Mouse (Mus musculus) Patski (cell line): ENCODE measurements around the gene Igfbp7. TPM values are rescaled to one million over a fixed set of nuclear protein-coding genes. Genes with fewer than 3 reads are reported as not detected.

Source experiments
- ATAC-seq: fragments of 100-300 bp; one replicate; pipeline ENCODE4 v1.8.0; 2021
- CTCF ChIA-PET: fragments of 350-600 bp; sonication (Branson Sonifier 250); formaldehyde crosslinking; loops from one replicate; lab custom pipeline; 2022; ENCODE audit warnings: inconsistent platforms; lab: Charles Lee
- POLR2A ChIA-PET: fragments of 350-600 bp; sonication (Branson Sonifier 250); formaldehyde crosslinking; loops from one replicate; lab custom pipeline; 2022; ENCODE audit warnings: antibody characterized with exemption, inconsistent platforms; lab: Charles Lee
- DNase-seq: peaks from one replicate; pipeline ENCODE4 v3.0.0-alpha.2; 2011; ENCODE audit warnings: low read depth, low spot score
- H3K27me3 ChIP-seq: fragments of 371-371 bp; one replicate; pipeline ENCODE4 v1.5.1; 2021
- CTCF ChIP-seq: fragments of 100-300 bp; IDR thresholded peaks from one replicate; pipeline ENCODE4 v1.5.1; 2021
- in situ Hi-C: fragments of 300-500 bp; cut with MboI; formaldehyde crosslinking; loops from 3 replicates; pipeline ENCODE4 v1.11.1; 2018; ENCODE audit warnings: low pct_unique_long_range_greater_than_20kb, mixed read lengths
- polyA plus RNA-seq: library from polyadenylated mRNA; unstranded; gene quantifications from one replicate; pipeline ENCODE4 v1.2.3, GENCODE M21; 2021

Igfbp7 gene
- polyA plus RNA-seq, 1 experiment from 2014 or later: 1,229 TPM

DNA sequence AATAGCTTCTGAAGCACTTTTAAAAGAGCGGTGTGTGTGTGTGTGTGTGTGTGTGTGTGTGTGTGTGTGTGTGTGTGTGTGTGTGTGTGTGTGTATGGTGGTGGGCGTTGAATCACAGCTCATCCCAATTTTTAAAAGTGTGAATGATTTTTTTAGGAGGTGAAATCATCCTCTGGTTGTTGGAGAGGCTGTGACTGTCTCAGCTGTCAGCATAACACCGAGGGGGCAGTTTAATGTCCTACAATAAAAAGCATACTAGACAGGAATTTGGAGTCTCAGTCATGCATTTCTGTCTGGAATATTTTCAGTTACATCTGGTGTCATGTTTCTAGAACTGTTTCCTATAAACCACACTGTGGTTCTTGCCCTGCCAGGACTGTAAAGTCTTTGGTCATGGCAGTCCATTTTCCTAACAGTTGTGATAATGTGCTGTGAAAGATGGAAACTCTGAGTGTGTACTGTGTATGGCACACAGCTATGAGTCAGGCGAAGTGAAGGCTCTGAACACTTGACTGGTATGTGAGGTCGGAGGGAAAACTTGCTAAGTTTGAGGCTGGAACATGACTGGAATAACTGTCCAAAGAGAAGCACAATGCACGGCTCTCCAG, 106.4 kb downstream of the Igfbp7 start:
- POLR2A ChIA-PET: interaction anchor here (1.8 kb wide), 1 partner anchor 9 kb away, joined by 4 read pairs; no protein-coding TSS in a partner anchor
- CTCF ChIA-PET: interaction anchor here (0.7 to 1.5 kb wide), 3 partner anchors 9 to 21 kb away, joined by 3 to 4 read pairs (median 4); no protein-coding TSS in a partner anchor
- peak; percentile 54 for ATAC-seq

DNA sequence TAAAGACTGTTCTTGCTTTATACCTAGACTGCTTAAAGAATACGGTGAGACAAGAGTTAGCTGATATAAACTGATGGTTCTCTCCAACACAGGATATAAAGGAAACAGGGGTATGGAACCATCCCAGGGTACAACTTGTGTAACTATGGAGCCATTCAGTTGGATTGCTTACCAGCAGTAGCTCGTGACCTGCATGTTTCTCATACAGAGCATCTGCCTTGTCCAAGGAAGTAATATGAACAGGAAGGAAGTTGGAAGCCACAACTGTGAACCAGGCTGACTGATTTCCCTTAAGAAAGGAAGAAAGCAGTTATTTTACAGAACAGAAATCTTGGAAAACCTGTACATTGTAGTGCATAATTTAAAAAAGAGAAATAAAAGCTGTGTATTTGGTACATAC, 108.4 kb downstream of the Igfbp7 start:
- CTCF ChIA-PET: interaction anchor here (0.8 kb wide), 1 partner anchor 25 kb away, joined by 3 read pairs; no protein-coding TSS in a partner anchor

More for the DNA sequence above, 106.4 kb downstream of the Igfbp7 start:
- DNase-seq: peak; percentile 39
- in situ Hi-C loops: no loop called here
- no peaks in the 10 kb centered on the region for H3K27me3 ChIP-seq
- TF ChIP-seq CTCF: no peak

More for the DNA sequence above, 108.4 kb downstream of the Igfbp7 start:
- no peaks in the 10 kb centered on the region for H3K27me3 ChIP-seq
- no peak for DNase-seq
- no peak for ATAC-seq
- in situ Hi-C loops: no loop called here
- POLR2A ChIA-PET: no interaction called here
- no peak for TF ChIP-seq CTCF

Other genes starting within 250 kb of the Igfbp7 start
- gene Spink2, start 196.6 kb downstream of the Igfbp7 start, polyA plus RNA-seq: not detected
- gene Rest, start 142.6 kb downstream of the Igfbp7 start, polyA plus RNA-seq: 25.7 TPM
- gene Noa1, start 98.0 kb downstream of the Igfbp7 start, polyA plus RNA-seq: 28.2 TPM
- 75.3 TPM for gene Polr2b, start 97.9 kb downstream of the Igfbp7 start, polyA plus RNA-seq